Mouse (Mus musculus) ES-Bruce4 (cell line): ENCODE measurements around the gene Ssc5d.

Experiments
- CTCF ChIP-seq: IDR thresholded peaks from one replicate; pipeline ENCODE4 v1.8.1; 2011; ENCODE audit warnings: low read depth, low read length
- POLR2A ChIP-seq: IDR thresholded peaks from one replicate; pipeline ENCODE4 v1.8.1; 2011; ENCODE audit warnings: low read length; ENCODE audit not compliant: insufficient read depth

- TF ChIP-seq CTCF (no peak), POLR2A (no peak)
Observed at GRCm38 (mm10) chr7:4925441-4926381, at the start of gene Ssc5d.
